Mouse (Mus musculus) intestine, embryonic 14.5 days (tissue): Measurements from ENCODE around the gene Gje1. TPM values are rescaled to one million over a fixed set of nuclear protein-coding genes. Genes with fewer than 3 reads are reported as not detected.

Source experiments
- ATAC-seq: fragments of 200-750 bp; cut with Nextera tagmentation; replicated peaks from 2 replicates; pipeline ENCODE4 v1.8.0; 2017; ENCODE audit warnings: low read depth, moderate number of reproducible peaks, moderate TSS enrichment, moderate library complexity; ENCODE audit not compliant: low FRiP score, low TSS enrichment
- DNase-seq: peaks from one replicate; pipeline ENCODE4 v3.0.0-alpha.2; 2018; ENCODE audit warnings: low spot score
- H3K27ac ChIP-seq: fragments of 300-500 bp; sonication (generic); 2 replicates; pipeline ENCODE4 v1.5.1; 2014; ENCODE audit warnings: low read depth, mild to moderate bottlenecking, control low read depth
- H3K27me3 ChIP-seq: fragments of 300-500 bp; sonication (generic); replicated peaks from 2 replicates; pipeline ENCODE4 v1.6.1; 2014; ENCODE audit warnings: low read length, control low read depth; ENCODE audit not compliant: control insufficient read depth, insufficient read depth
- H3K36me3 ChIP-seq: fragments of 300-500 bp; sonication (generic); 2 replicates; pipeline ENCODE4 v1.6.1; 2014; ENCODE audit warnings: low read length, control low read depth; ENCODE audit not compliant: control insufficient read depth, insufficient read depth
- H3K4me1 ChIP-seq: fragments of 300-500 bp; sonication (generic); replicated peaks from 2 replicates; pipeline ENCODE4 v1.6.1; 2014; ENCODE audit warnings: low read length, control low read depth, mixed read lengths; ENCODE audit not compliant: control insufficient read depth, insufficient read depth
- H3K4me2 ChIP-seq: fragments of 300-500 bp; sonication (generic); 2 replicates; pipeline ENCODE4 v1.6.1; 2014; ENCODE audit warnings: low read length
- H3K4me3 ChIP-seq: fragments of 300-500 bp; sonication (generic); 2 replicates; pipeline ENCODE4 v1.5.1; 2014; ENCODE audit warnings: low read depth, low read length, control low read depth, mixed read lengths
- H3K9ac ChIP-seq: fragments of 300-500 bp; sonication (generic); 2 replicates; pipeline ENCODE4 v1.6.1; 2014; ENCODE audit warnings: mild to moderate bottlenecking, low read length
- H3K9me3 ChIP-seq: fragments of 300-500 bp; sonication (generic); 2 replicates; pipeline ENCODE4 v1.6.1; 2016; ENCODE audit warnings: low read length, control low read depth; ENCODE audit not compliant: control insufficient read depth
- WGBS: fragments of 180-500 bp; shearing (Covaris S2); extraction: QIAGEN DNeasy Blood & Tissue Kit; methylation state at CpG from one replicate; pipeline ENCODE4 v1.1.7; 2014; 5-methylcytosine and 5-hydroxymethylcytosine counted together
- polyA plus RNA-seq: library from polyadenylated mRNA; unstranded; fragments of >200 nt; fragmentation: Nextera tagmentation; extraction: Ambion mirVana; gene quantifications from 2 replicates; pipeline ENCODE4 v1.2.1, GENCODE M21; 2014

Gje1 gene
- polyA plus RNA-seq, 1 experiment from 2014 or later, result not detected

- Histone ChIP-seq H3K4me1 (no peaks in the 10 kb centered on the region), H3K27me3 (no peaks in the 10 kb centered on the region), H3K4me3 (no peak overlapping the region), H3K9ac (no peak overlapping the region), H3K27ac (no peak overlapping the region), H3K9me3 (no peaks in the 10 kb centered on the region), H3K4me2 (no peak overlapping the region), H3K36me3 (peaks cover 6% of the 10 kb centered on the region; the same call in 1 of the 2 replicates)
- DNase-seq (no peak), ATAC-seq (no peak)
- WGBS, result 85% methylated on average over 3 of the region's 3 CpGs
Observed at GRCm38 (mm10) chr10:14690349-14690748, 27.7 kb downstream of the Gje1 start.

- Histone ChIP-seq H3K36me3 (peaks cover 14% of the 10 kb centered on the region; the same call in 1 of the 2 replicates), H3K27me3 (no peaks in the 10 kb centered on the region), H3K9me3 (no peaks in the 10 kb centered on the region), H3K4me3 (no peak overlapping the region), H3K27ac (no peak overlapping the region), H3K9ac (no peak overlapping the region), H3K4me1 (no peaks in the 10 kb centered on the region), H3K4me2 (no peak overlapping the region)
- WGBS, result 72% methylated on average over 6 of the region's 6 CpGs
- ATAC-seq (no peak), DNase-seq (no peak)
Observed at GRCm38 (mm10) chr10:14688785-14689442, 29.1 kb downstream of the Gje1 start.

GRCm38 (mm10) chr10:14685663-14686062 lies 32.4 kb downstream of the Gje1 start:
- ATAC-seq (no peak), DNase-seq (no peak)
- Histone ChIP-seq H3K36me3 (peaks cover 20% of the 10 kb centered on the region; the same call in 1 of the 2 replicates), H3K4me3 (no peak overlapping the region), H3K9ac (no peak overlapping the region), H3K4me1 (no peaks in the 10 kb centered on the region), H3K9me3 (no peaks in the 10 kb centered on the region), H3K27me3 (no peaks in the 10 kb centered on the region), H3K27ac (no peak overlapping the region), H3K4me2 (no peak overlapping the region)
- 92% methylated on average over 1 of the region's 1 CpGs for WGBS

GRCm38 (mm10) chr10:14666147-14666546 lies 51.9 kb downstream of the Gje1 start:
- H3K4me1 ChIP-seq, result no peaks in the 10 kb centered on the region
- peaks cover 29% of the 10 kb centered on the region for H3K36me3 ChIP-seq
- no peaks in the 10 kb centered on the region for H3K9me3 ChIP-seq
- ATAC-seq (no peak), DNase-seq (no peak)
- no peak overlapping the region for H3K27ac ChIP-seq
- H3K4me3 ChIP-seq, result no peak overlapping the region
- WGBS, result 92% methylated on average over 2 of the region's 2 CpGs
- H3K4me2 ChIP-seq, result no peak overlapping the region
- H3K27me3 ChIP-seq, result no peaks in the 10 kb centered on the region
- H3K9ac ChIP-seq, result no peak overlapping the region

Other genes starting within 250 kb of the Gje1 start
- gene Adgrg6, start 172.6 kb downstream of the Gje1 start, polyA plus RNA-seq, result 3.4 and 5.3 TPM in 2 replicates
- 93.5 and 106 TPM in 2 replicates for gene Vta1, start 12.7 kb downstream of the Gje1 start, polyA plus RNA-seq
- gene Nmbr, start 12.6 kb downstream of the Gje1 start, polyA plus RNA-seq, result 0.34 and 0.45 TPM in 2 replicates